Mouse (Mus musculus) monocyte, adult 2 months (primary cell): ENCODE measurements around the gene Plekha4.
A peak's percentile ranks its signal among the peaks of the same experiment; 100 is the strongest.

Source experiments
- DNase-seq, 2 experiments: peaks; one replicate each; pipeline ENCODE4 v3.0.0; 2022; ENCODE audit warnings: low spot score in 2 of 2, low read depth in 1 of 2

The Plekha4 gene

GRCm38 (mm10) chr7:45568601-45569473, 42.7 kb downstream of the Plekha4 start:
- no peak for DNase-seq

- DNase-seq: no peak
Measured at GRCm38 (mm10) chr7:45570103-45570741, 44.1 kb downstream of the Plekha4 start, which contains the start of gene Bcat2. Bcat2 (plus strand) TSS chr7:45570153.

- DNase-seq: no peak
Measured at GRCm38 (mm10) chr7:45571966-45572365, 45.8 kb downstream of the Plekha4 start.

GRCm38 (mm10) chr7:45573954-45574353, 47.8 kb downstream of the Plekha4 start:
- DNase-seq: no peak

GRCm38 (mm10) chr7:45574472-45575379, 48.6 kb downstream of the Plekha4 start:
- DNase-seq: no peak

GRCm38 (mm10) chr7:45585923-45586322, 59.8 kb downstream of the Plekha4 start:
- no peak for DNase-seq

- no peak for DNase-seq
Measured at GRCm38 (mm10) chr7:45587631-45588592, 61.8 kb downstream of the Plekha4 start.

GRCm38 (mm10) chr7:45589173-45589572, 63.0 kb downstream of the Plekha4 start:
- DNase-seq: peak; percentile 70 to 82

- no peak for DNase-seq
Measured at GRCm38 (mm10) chr7:45589898-45590297, 63.8 kb downstream of the Plekha4 start.

GRCm38 (mm10) chr7:45590874-45591273, 64.7 kb downstream of the Plekha4 start:
- no peak for DNase-seq

- DNase-seq: peak in 1 of 2 experiments; percentile 70
Measured at GRCm38 (mm10) chr7:45591880-45592279, 65.8 kb downstream of the Plekha4 start.

GRCm38 (mm10) chr7:45593118-45593815, 67.1 kb downstream of the Plekha4 start:
- DNase-seq: peak; percentile 33 to 63

- no peak for DNase-seq
Measured at GRCm38 (mm10) chr7:45595176-45595575, 69.0 kb downstream of the Plekha4 start.

GRCm38 (mm10) chr7:45596107-45596506, 70.0 kb downstream of the Plekha4 start:
- no peak for DNase-seq

GRCm38 (mm10) chr7:45597013-45597412, 70.9 kb downstream of the Plekha4 start:
- DNase-seq: no peak

GRCm38 (mm10) chr7:45597527-45597926, 71.4 kb downstream of the Plekha4 start:
- no peak for DNase-seq

GRCm38 (mm10) chr7:45598960-45599879, 73.1 kb downstream of the Plekha4 start:
- no peak for DNase-seq
